Mouse (Mus musculus): Measurements from ENCODE around the gene Fam241a. TPM values are rescaled to one million over a fixed set of nuclear protein-coding genes. Genes with fewer than 3 reads are reported as not detected.

The Fam241a gene
- polyA plus RNA-seq, 1 experiment = 9.2 TPM

DNA sequence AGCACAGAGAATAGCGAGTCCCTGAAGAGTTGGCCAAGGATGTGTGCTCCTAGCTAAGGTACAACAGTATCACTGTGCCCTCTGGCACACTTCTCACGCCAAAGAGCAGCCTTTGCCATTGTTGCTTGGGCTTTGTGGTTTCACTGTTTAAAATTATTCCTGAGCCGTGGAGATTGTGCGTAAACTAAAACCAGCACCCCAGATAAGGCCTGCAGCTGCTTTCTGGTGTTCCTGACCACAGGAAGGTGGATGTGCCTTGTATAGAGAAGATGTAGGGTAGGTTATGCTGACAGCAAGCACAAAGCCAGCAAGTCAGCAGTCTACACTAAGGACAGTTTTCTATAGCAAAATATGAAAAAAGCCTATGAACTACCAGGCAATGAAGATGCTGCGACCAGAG, 74.9 kb downstream of the Fam241a start:
- TF ChIP-seq CTCF (IDR thresholded peaks at IDR 0.05; ENCODE audit: control insufficient read depth, insufficient read depth, insufficient replicate concordance, low read depth, low read length) (no peak), POLR2A (IDR thresholded peaks at IDR 0.05; ENCODE audit: control insufficient read depth, low read depth, low read length) (no peak)
- Histone ChIP-seq H3K27me3 (ENCODE audit: control insufficient read depth, insufficient read depth, low read length) (no peaks in the 10 kb centered on the region), H3K4me3 (ENCODE audit: control insufficient read depth, low read depth, low read length) (no peak overlapping the region), H3K36me3 (ENCODE audit: control insufficient read depth, insufficient read depth, low read length) (no peaks in the 10 kb centered on the region), H3K27ac (ENCODE audit: control insufficient read depth, insufficient read depth, low read depth, low read length) (no peak overlapping the region), H3K4me1 (ENCODE audit: control insufficient read depth, insufficient read depth, low read length) (no peaks in the 10 kb centered on the region)

DNA sequence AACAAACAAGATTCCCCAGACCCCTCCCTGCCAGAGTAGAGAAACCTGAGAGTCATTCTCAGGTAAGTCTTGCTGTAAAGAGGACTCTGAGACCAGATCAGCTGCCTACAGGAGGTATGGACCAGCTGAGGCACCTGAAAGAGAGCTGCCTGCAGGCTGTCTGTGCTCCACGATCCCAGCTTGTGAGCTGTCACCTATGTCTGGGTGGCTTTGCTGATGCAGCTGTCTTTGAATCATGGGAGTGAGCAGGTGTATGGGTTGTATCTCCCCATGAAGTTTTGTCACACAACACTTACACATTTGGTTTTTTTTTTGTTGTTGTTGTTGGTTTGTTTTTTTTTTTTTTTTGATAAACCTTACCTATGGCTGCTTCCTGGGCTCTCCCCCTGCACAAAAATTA, 75.7 kb downstream of the Fam241a start:
- Histone ChIP-seq H3K27ac (ENCODE audit: control insufficient read depth, insufficient read depth, low read depth, low read length) (no peak overlapping the region), H3K4me1 (ENCODE audit: control insufficient read depth, insufficient read depth, low read length) (no peaks in the 10 kb centered on the region), H3K4me3 (ENCODE audit: control insufficient read depth, low read depth, low read length) (no peak overlapping the region), H3K27me3 (ENCODE audit: control insufficient read depth, insufficient read depth, low read length) (no peaks in the 10 kb centered on the region), H3K36me3 (ENCODE audit: control insufficient read depth, insufficient read depth, low read length) (no peaks in the 10 kb centered on the region)
- TF ChIP-seq CTCF (IDR thresholded peaks at IDR 0.05; ENCODE audit: control insufficient read depth, insufficient read depth, insufficient replicate concordance, low read depth, low read length) (no peak), POLR2A (IDR thresholded peaks at IDR 0.05; ENCODE audit: control insufficient read depth, low read depth, low read length) (no peak)

Other genes with a start within 250 kb of the Fam241a start
- 3.0 and 3.2 TPM in 2 replicates for gene Alpk1, start 115.8 kb downstream of the Fam241a start, polyA plus RNA-seq (2012; rRNA removed)
- gene Tifa, start 106.5 kb downstream of the Fam241a start, polyA plus RNA-seq (2012; rRNA removed) = 0.72 and 0.96 TPM in 2 replicates
- 13.5 and 21.5 TPM in 2 replicates for gene Ap1ar, start 58.8 kb downstream of the Fam241a start, polyA plus RNA-seq (2012; rRNA removed)

Data from testis, adult 2 months (tissue).